ENCODE assay signal across 9 mouse cellular contexts in genomic region chr13:45976894-45977293, GRCm38 (mm10). TPM values are rescaled to one million over a fixed set of nuclear protein-coding genes. Genes with fewer than 3 reads are reported as not detected.
DNase-seq lines count a peak whose midpoint lies in the region; ATAC-seq and TF ChIP-seq lines count a peak whose summit lies in the region.
"Had no signal": no experiment of that assay in that cellular context is flagged by ENCODE, and none has a peak within 500 bp of the region (broad histone marks: within the 10 kb centered on the region; RNA-seq: fewer than 3 reads in every experiment).

No protein-coding gene starts in this region.

- no peaks in the 10 kb centered on the region for H3K27me3 ChIP-seq in forebrain, postnatal 0 days (ENCODE audit: insufficient read depth, low read length)
- no peaks in the 10 kb centered on the region for H3K27me3 ChIP-seq in kidney, postnatal 0 days (ENCODE audit: insufficient read depth, low read length)
- H3K27me3 ChIP-seq: liver, embryonic 15.5 days had no signal

- no peak overlapping the region for H3K9ac ChIP-seq in forebrain, postnatal 0 days
- no peak overlapping the region for H3K9ac ChIP-seq in kidney, postnatal 0 days (ENCODE audit: low read depth, low read length)
- H3K9ac ChIP-seq: liver, embryonic 15.5 days had no signal

- no peaks in the 10 kb centered on the region for H3K9me3 ChIP-seq in forebrain, postnatal 0 days (ENCODE audit: low read length)
- H3K9me3 ChIP-seq in kidney, postnatal 0 days (replicated peaks; ENCODE audit: low read length): no peaks in the 10 kb centered on the region
- H3K9me3 ChIP-seq: liver, embryonic 15.5 days had no signal

- no peaks in the 10 kb centered on the region for H3K4me1 ChIP-seq in forebrain, postnatal 0 days (ENCODE audit: insufficient read depth)
- no peaks in the 10 kb centered on the region for H3K4me1 ChIP-seq in kidney, postnatal 0 days (replicated peaks; ENCODE audit: insufficient read depth, low read length)
- H3K4me1 ChIP-seq: liver, embryonic 15.5 days had no signal

- no peak overlapping the region for H3K4me2 ChIP-seq in forebrain, postnatal 0 days (ENCODE audit: low read depth)
- no peak overlapping the region for H3K4me2 ChIP-seq in kidney, postnatal 0 days (ENCODE audit: low read length)
- H3K4me2 ChIP-seq: liver, embryonic 15.5 days had no signal

- TF ChIP-seq CTCF in forebrain, postnatal 0 days (IDR thresholded peaks at IDR 0.05; ENCODE audit: low read depth): peak; percentile 83
- peak; percentile 100 for TF ChIP-seq CTCF in kidney, postnatal 0 days (IDR thresholded peaks at IDR 0.05; ENCODE audit: low read depth)

- H3K36me3 ChIP-seq in forebrain, postnatal 0 days (ENCODE audit: insufficient read depth): no peaks in the 10 kb centered on the region
- no peaks in the 10 kb centered on the region for H3K36me3 ChIP-seq in kidney, postnatal 0 days (ENCODE audit: insufficient read depth, low read length)
- H3K36me3 ChIP-seq: liver, embryonic 15.5 days had no signal

- H3K27ac ChIP-seq in forebrain, postnatal 0 days (ENCODE audit: low read depth, low read length): no peak overlapping the region
- 0 out of 2 replicates have a peak overlapping the region, but pooled peaks have one; percentile 50 for H3K27ac ChIP-seq in kidney, postnatal 0 days
- H3K27ac ChIP-seq: liver, embryonic 15.5 days had no signal

- WGBS in forebrain, postnatal 0 days: 31% methylated on average over 1 of the region's 1 CpGs
- WGBS in kidney, postnatal 0 days: 31% methylated on average over 1 of the region's 1 CpGs

- ATAC-seq in frontal cortex, adult (ENCODE audit: low TSS enrichment): peak; percentile 59; the same call in 1 of the 2 replicates
- no peak; the same call in 1 of the 2 replicates for ATAC-seq in forebrain, postnatal 0 days
- ATAC-seq in kidney, postnatal 0 days (replicated peaks; ENCODE audit: low FRiP score, low read depth): no peak; the same call in 1 of the 2 replicates
- ATAC-seq in megakaryocyte-erythroid progenitor cell, adult 5-6 weeks (replicated peaks; ENCODE audit: low FRiP score, low TSS enrichment, poor library complexity, severe bottlenecking): peak; percentile 98

- DNase-seq in frontal cortex, postnatal 25 days (ENCODE audit: low spot score in 2 of 2): no peak
- peak; percentile 57 for DNase-seq in A20 (ENCODE audit: low read depth, low spot score)
- peak; percentile 45 for DNase-seq in adrenal gland, adult 2 months
- DNase-seq in forebrain, postnatal 0 days: peak; percentile 50
- DNase-seq in kidney, postnatal 0 days (ENCODE audit: low spot score): peak; percentile 90
- peak; percentile 46 for DNase-seq in yolk sac, embryonic 10.5 days (ENCODE audit: low spot score)

- H3K4me3 ChIP-seq in forebrain, postnatal 0 days (ENCODE audit: low read depth, low read length): no peak overlapping the region
- no peak overlapping the region for H3K4me3 ChIP-seq in kidney, postnatal 0 days (replicated peaks; ENCODE audit: low read depth, low read length)
- H3K4me3 ChIP-seq: liver, embryonic 15.5 days had no signal

RNA-seq across cellular contexts. Expression of gene Atxn1, which starts 12.1 kb away (rescaled TPM):
- 10 to 100 TPM; 42.0 to 43.5 TPM for total RNA-seq in adrenal gland, adult 2 months (2021)
- polyA plus RNA-seq in adrenal gland, adult 2 months (2012; rRNA removed): 21.1 and 27.3 TPM in 2 replicates
- 32.3 and 33.6 TPM in 2 replicates for total RNA-seq in forebrain, postnatal 0 days (2014; rRNA removed)
- polyA plus RNA-seq in forebrain, postnatal 0 days (2015; fragmentation: Nextera tagmentation; extraction: Ambion mirVana): 7.6 and 13.0 TPM in 2 replicates
- 6.8 and 9.4 TPM in 2 replicates for polyA plus RNA-seq in kidney, postnatal 0 days (2015; fragmentation: Nextera tagmentation; extraction: Ambion mirVana)
- total RNA-seq in megakaryocyte-erythroid progenitor cell, adult 5-6 weeks (2014; fragmentation: Nextera tagmentation): 6.3 and 28.0 TPM in 2 replicates
- 5.0 and 23.3 TPM in 2 replicates for total RNA-seq in megakaryocyte-erythroid progenitor cell, adult 5-6 weeks (2017)

Comparison
In these comparisons a context has a peak if more than half of its experiments do, and no peak if none do; other contexts are left out.
1. ATAC-seq: peak in frontal cortex, adult (single experiment) and megakaryocyte-erythroid progenitor cell, adult 5-6 weeks (single experiment); none in forebrain, postnatal 0 days (single experiment) and kidney, postnatal 0 days (single experiment).
2. DNase-seq: peak in A20 (single experiment), adrenal gland, adult 2 months (single experiment), forebrain, postnatal 0 days (single experiment), kidney, postnatal 0 days (single experiment) and yolk sac, embryonic 10.5 days (single experiment); none in frontal cortex, postnatal 25 days (0 of 2).